Mouse (Mus musculus) megakaryocyte, embryonic 14.5 days (primary cell): Measurements from ENCODE around the gene Il6.
"Not testable (repeated sequence)": the region's sequence is repeated elsewhere in the genome, so short reads cannot be mapped to it uniquely, and the experiment has no call there.

Experiments used
- FLI1 ChIP-seq: IDR thresholded peaks from 2 replicates; pipeline ENCODE4 v1.6.1; 2012; ENCODE audit warnings: low read length, inconsistent platforms, mixed read lengths
- GATA1 ChIP-seq: IDR thresholded peaks from 3 replicates; pipeline ENCODE4 v1.6.1; 2012; ENCODE audit warnings: mixed read lengths, low read length, inconsistent platforms, borderline replicate concordance

DNA sequence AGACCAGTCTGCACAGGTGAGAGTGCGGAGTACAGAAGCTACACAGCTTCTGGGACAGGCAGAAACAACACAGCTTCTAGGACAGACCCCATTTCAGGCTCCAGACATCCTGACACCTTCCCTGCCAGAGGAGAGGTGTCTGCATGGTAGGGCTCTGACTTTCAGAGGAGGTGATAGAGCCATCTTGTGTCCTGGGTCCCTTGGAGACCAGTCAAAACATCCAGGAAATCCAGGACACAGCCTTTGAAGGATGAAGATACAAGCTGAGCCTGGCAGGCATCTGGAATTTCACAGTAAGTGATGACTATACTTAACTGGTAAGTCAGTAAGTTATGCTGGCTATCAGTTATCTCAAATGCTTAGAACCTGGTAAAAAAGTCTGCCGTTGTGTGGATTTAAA, 24.2 kb downstream of the Il6 start:
- TF ChIP-seq GATA1, FLI1: not testable (repeated sequence)
